Mouse (Mus musculus) MEL (cell line): ENCODE measurements around the gene Cd274. TPM values are rescaled to one million over a fixed set of nuclear protein-coding genes. Genes with fewer than 3 reads are reported as not detected.

ENCODE experiments used
- DNase-seq: peaks from one replicate; pipeline ENCODE4 v3.0.0; 2011; ENCODE audit warnings: low read depth, low spot score
- H3K27ac ChIP-seq: 2 replicates; pipeline ENCODE4 v1.5.1; 2012; ENCODE audit warnings: low read depth, mild to moderate bottlenecking, control low read depth, low read length, moderate library complexity; ENCODE audit not compliant: control insufficient read depth
- H3K27me3 ChIP-seq, 2 experiments: fragments of 150-350 bp in 1 of 2; sonication (generic) in 1 of 2; 2 replicates each; pipeline ENCODE4 v1.6.1; 2012; ENCODE audit warnings: low read length in 2 of 2, mild to moderate bottlenecking in 2 of 2, improper control_type of control experiment in 1 of 2, moderate library complexity in 1 of 2; ENCODE audit not compliant: insufficient read depth in 2 of 2, control insufficient read depth in 1 of 2
- H3K36me3 ChIP-seq, 2 experiments: 2 replicates each; pipeline ENCODE4 v1.6.1; 2012 to 2014; ENCODE audit warnings: low read length in 2 of 2, improper control_type of control experiment in 1 of 2, inconsistent platforms in 1 of 2, mild to moderate bottlenecking in 1 of 2; ENCODE audit not compliant: insufficient read depth in 2 of 2, control insufficient read depth in 1 of 2
- H3K4me1 ChIP-seq, 2 experiments: fragments of 150-350 bp in 1 of 2; sonication (generic) in 1 of 2; 2 replicates each; pipeline ENCODE4 v1.6.1; 2012; ENCODE audit warnings: low read length in 2 of 2, improper control_type of control experiment in 1 of 2, mild to moderate bottlenecking in 1 of 2; ENCODE audit not compliant: insufficient read depth in 2 of 2, control insufficient read depth in 1 of 2
- H3K4me3 ChIP-seq, 2 experiments: fragments of 150-350 bp in 1 of 2; sonication (generic) in 1 of 2; 2 replicates each; pipeline ENCODE4 v1.5.1; 2012; ENCODE audit warnings: low read depth in 2 of 2, low read length in 2 of 2, mild to moderate bottlenecking in 2 of 2, moderate library complexity in 2 of 2, control low read depth in 1 of 2, improper control_type of control experiment in 1 of 2; ENCODE audit not compliant: control insufficient read depth in 1 of 2, insufficient read depth in 1 of 2
- H3K79me2 ChIP-seq: 2 replicates; pipeline ENCODE4 v1.6.1; 2012; ENCODE audit warnings: mild to moderate bottlenecking, low read length, moderate library complexity; ENCODE audit not compliant: control insufficient read depth, poor library complexity, insufficient read depth
- H3K9ac ChIP-seq: 2 replicates; pipeline ENCODE4 v1.6.1; 2012; ENCODE audit warnings: low read depth, mild to moderate bottlenecking, control low read depth, low read length, moderate library complexity; ENCODE audit not compliant: control insufficient read depth, poor library complexity, severe bottlenecking
- H3K9me3 ChIP-seq: fragments of 150-350 bp; sonication (generic); replicated peaks from 2 replicates; pipeline ENCODE4 v1.6.1; 2012; ENCODE audit warnings: mild to moderate bottlenecking, low read length, improper control_type of control experiment, moderate library complexity; ENCODE audit not compliant: insufficient read depth
- CHD2 ChIP-seq: IDR thresholded peaks from 2 replicates; pipeline ENCODE4 v1.6.1; 2011; ENCODE audit warnings: low read length, improper control_type of control experiment
- CTCF ChIP-seq, 3 experiments: IDR thresholded peaks in 2 of 3; conservative IDR thresholded peaks in 1 of 3; 2 replicates each; pipeline ENCODE4 v1.5.1; 2011 to 2012; ENCODE audit warnings: low read length in 3 of 3, low read depth in 2 of 3, mild to moderate bottlenecking in 2 of 3, improper control_type of control experiment in 1 of 3, inconsistent platforms in 1 of 3, mixed read lengths in 1 of 3, moderate library complexity in 1 of 3; ENCODE audit not compliant: control insufficient read depth in 1 of 3, insufficient read depth in 1 of 3, poor library complexity in 1 of 3, severe bottlenecking in 1 of 3
- E2F4 ChIP-seq: IDR thresholded peaks from 2 replicates; pipeline ENCODE4 v1.6.1; 2011; ENCODE audit warnings: low read depth, low read length, improper control_type of control experiment, borderline replicate concordance
- EP300 ChIP-seq, 2 experiments: IDR thresholded peaks; 2 replicates each; pipeline ENCODE4 v1.6.1; 2011; ENCODE audit warnings: improper control_type of control experiment in 2 of 2, low read length in 2 of 2, low read depth in 1 of 2, mild to moderate bottlenecking in 1 of 2
- ETS1 ChIP-seq: IDR thresholded peaks from 2 replicates; pipeline ENCODE4 v1.6.1; 2012; ENCODE audit warnings: low read depth, mild to moderate bottlenecking, inconsistent platforms, low read length, improper control_type of control experiment, moderate library complexity
- GABPA ChIP-seq: IDR thresholded peaks from 2 replicates; pipeline ENCODE4 v1.6.1; 2012; ENCODE audit warnings: low read depth, mild to moderate bottlenecking, inconsistent platforms, low read length, improper control_type of control experiment, moderate library complexity
- GATA1 ChIP-seq: IDR thresholded peaks from 2 replicates; pipeline ENCODE4 v1.6.1; 2011; ENCODE audit warnings: low read depth, low read length, improper control_type of control experiment
- KAT2A ChIP-seq: conservative IDR thresholded peaks from 2 replicates; pipeline ENCODE4 v1.6.1; 2012; ENCODE audit warnings: low read depth, low read length, improper control_type of control experiment, inconsistent platforms
- MAFK ChIP-seq: IDR thresholded peaks from 2 replicates; pipeline ENCODE4 v1.6.1; 2011; ENCODE audit warnings: low read depth, mild to moderate bottlenecking, low read length, improper control_type of control experiment, borderline replicate concordance
- MEF2A ChIP-seq: IDR thresholded peaks from 2 replicates; pipeline ENCODE4 v1.6.1; 2014; ENCODE audit warnings: low read depth, mild to moderate bottlenecking, inconsistent platforms, low read length, improper control_type of control experiment; ENCODE audit not compliant: poor library complexity, insufficient replicate concordance, severe bottlenecking; ENCODE audit errors: extremely low read depth
- MXI1 ChIP-seq: IDR thresholded peaks from 2 replicates; pipeline ENCODE4 v1.6.1; 2011; ENCODE audit warnings: mild to moderate bottlenecking, low read depth, low read length, improper control_type of control experiment
- MYB ChIP-seq: IDR thresholded peaks from 2 replicates; pipeline ENCODE4 v1.6.1; 2011; ENCODE audit warnings: mild to moderate bottlenecking, low read depth, low read length, improper control_type of control experiment
- NELFE ChIP-seq: IDR thresholded peaks from 2 replicates; pipeline ENCODE4 v1.6.1; 2011; ENCODE audit warnings: low read depth, low read length, improper control_type of control experiment
- POLR2A ChIP-seq, 2 experiments: IDR thresholded peaks; 2 replicates each; pipeline ENCODE4 v1.6.1; 2011 to 2012; ENCODE audit warnings: low read length in 2 of 2, mild to moderate bottlenecking in 2 of 2, control low read depth in 1 of 2, improper control_type of control experiment in 1 of 2, low read depth in 1 of 2, moderate library complexity in 1 of 2; ENCODE audit not compliant: control insufficient read depth in 1 of 2, insufficient read depth in 1 of 2, poor library complexity in 1 of 2
- RCOR1 ChIP-seq: IDR thresholded peaks from 2 replicates; pipeline ENCODE4 v1.6.1; 2012; ENCODE audit warnings: low read depth, mild to moderate bottlenecking, inconsistent platforms, low read length, improper control_type of control experiment
- TBP ChIP-seq: IDR thresholded peaks from 2 replicates; pipeline ENCODE4 v1.8.0; 2011; ENCODE audit warnings: low read depth, low read length, improper control_type of control experiment
- TCF12 ChIP-seq: IDR thresholded peaks from 2 replicates; pipeline ENCODE4 v1.6.1; 2014; ENCODE audit warnings: low read depth, mild to moderate bottlenecking, inconsistent platforms, low read length, improper control_type of control experiment, moderate library complexity
- ZC3H11A ChIP-seq: IDR thresholded peaks from 2 replicates; pipeline ENCODE4 v1.6.1; 2012; ENCODE audit warnings: low read depth, mild to moderate bottlenecking, inconsistent platforms, low read length, improper control_type of control experiment
- polyA plus RNA-seq, 2 experiments: library from polyadenylated mRNA; stranded (reverse) in 1 of 2; unstranded in 1 of 2; fragments of >175 nt in 1 of 2; fragments of >200 nt in 1 of 2; gene quantifications; 2 replicates each; pipeline versions ENCODE4 v1.2.1 to v1.2.4; 2012; ENCODE audit warnings: low replicate concordance in 2 of 2, low read depth in 1 of 2; ENCODE audit not compliant: insufficient read length in 2 of 2, insufficient read depth in 1 of 2, missing spikeins in 1 of 2
- total RNA-seq: library from RNA; depleted of rRNA; stranded (reverse); fragments of 300-350 nt; gene quantifications from 2 replicates; pipeline ENCODE4 v1.2.3, GENCODE M21; 2012

The Cd274 gene
- total and polyA plus RNA-seq, 3 experiments, result 3.1 to 5.0 TPM; not detected in 1

- TF ChIP-seq GABPA, result no peak
- peak; percentile 77; the same call in 1 of the 2 replicates for TF ChIP-seq RCOR1
- TF ChIP-seq E2F4, result no peak
- TF ChIP-seq MEF2A, result peak; percentile 68; the same call in 1 of the 2 replicates
- peak; percentile 77; the same call in 1 of the 2 replicates for TF ChIP-seq MXI1
- TF ChIP-seq NELFE, result no peak
- peak; percentile 71 to 93 for TF ChIP-seq EP300 (IDR thresholded peaks at IDR 0.05; ENCODE audit: low read depth in 1 of 2, low read length in 2 of 2)
- TF ChIP-seq POLR2A (IDR thresholded peaks at IDR 0.05; ENCODE audit: control insufficient read depth in 1 of 2, insufficient read depth in 1 of 2, low read depth in 1 of 2, low read length in 2 of 2, poor library complexity in 1 of 2), result no peak
- TF ChIP-seq CHD2, result no peak
- TF ChIP-seq ETS1, result peak; percentile 92
- no peak; the same call in 1 of the 2 replicates for TF ChIP-seq KAT2A
- no peak for TF ChIP-seq MYB
Measured at GRCm38 (mm10) chr19:29384412-29384811, 17.2 kb downstream of the Cd274 start (continued).

GRCm38 (mm10) chr19:29384994-29385393, 17.7 kb downstream of the Cd274 start:
- Histone ChIP-seq H3K9ac (no peak overlapping the region), H3K4me1 (peaks cover 17 to 23% of the 10 kb centered on the region in 2 experiments), H3K9me3 (no peaks in the 10 kb centered on the region), H3K27me3 (no peaks in the 10 kb centered on the region), H3K79me2 (no peaks in the 10 kb centered on the region), H3K27ac (peak overlapping the region; percentile 54), H3K4me3 (no peak overlapping the region), H3K36me3 (peaks cover 4 to 22% of the 10 kb centered on the region in 2 experiments; a peak in 3 of 4 replicates)
- TF ChIP-seq MEF2A (no peak), EP300 (IDR thresholded peaks at IDR 0.05; ENCODE audit: low read depth in 1 of 2, low read length in 2 of 2) (peak; percentile 36 to 57; a peak in 3 of 4 replicates), KAT2A (0 out of 2 replicates have a peak, but pooled peaks have one; percentile 3), GABPA (peak; percentile 62; the same call in 1 of the 2 replicates), ETS1 (0 out of 2 replicates have a peak, but pooled peaks have one; percentile 4), TBP (0 out of 2 replicates have a peak, but pooled peaks have one; percentile 32), GATA1 (peak; percentile 56), ZC3H11A (no peak; the same call in 1 of the 2 replicates), MAFK (peak; percentile 13; the same call in 1 of the 2 replicates), TCF12 (peak; percentile 27; the same call in 1 of the 2 replicates), CTCF (IDR thresholded peaks at IDR 0.05 in 2 of 3, conservative IDR thresholded peaks at IDR 0.05 in 1 of 3; ENCODE audit: control insufficient read depth in 1 of 3, insufficient read depth in 1 of 3, low read depth in 2 of 3, low read length in 3 of 3, poor library complexity in 1 of 3, severe bottlenecking in 1 of 3) (no peak)
- peak; percentile 71 for DNase-seq
